Mouse (Mus musculus): ENCODE measurements around the gene Dlg5. TPM values are rescaled to one million over a fixed set of nuclear protein-coding genes. Genes with fewer than 3 reads are reported as not detected.
A peak's percentile ranks its signal among the peaks of the same experiment; 100 is the strongest.

Dlg5 gene
- polyA plus RNA-seq, 1 experiment from 2014 or later = 15.5 TPM

GRCm38 (mm10) chr14:24232641-24233633, 12.8 kb downstream of the Dlg5 start:
- no peak overlapping the region for H3K9ac ChIP-seq
- H3K4me3 ChIP-seq = no peak overlapping the region
- WGBS = 82% methylated on average over 11 of the region's 12 CpGs
- no peak overlapping the region for H3K4me2 ChIP-seq
- H3K27me3 ChIP-seq = no peaks in the 10 kb centered on the region
- 0 out of 2 replicates have a peak, but pooled peaks cover 4% of the 10 kb centered on the region for H3K36me3 ChIP-seq (ENCODE audit: poor library complexity, severe bottlenecking)
- no peak for ATAC-seq
- H3K9me3 ChIP-seq (replicated peaks) = no peaks in the 10 kb centered on the region
- H3K27ac ChIP-seq = no peak overlapping the region
- peaks cover 11% of the 10 kb centered on the region for H3K4me1 ChIP-seq

DNA sequence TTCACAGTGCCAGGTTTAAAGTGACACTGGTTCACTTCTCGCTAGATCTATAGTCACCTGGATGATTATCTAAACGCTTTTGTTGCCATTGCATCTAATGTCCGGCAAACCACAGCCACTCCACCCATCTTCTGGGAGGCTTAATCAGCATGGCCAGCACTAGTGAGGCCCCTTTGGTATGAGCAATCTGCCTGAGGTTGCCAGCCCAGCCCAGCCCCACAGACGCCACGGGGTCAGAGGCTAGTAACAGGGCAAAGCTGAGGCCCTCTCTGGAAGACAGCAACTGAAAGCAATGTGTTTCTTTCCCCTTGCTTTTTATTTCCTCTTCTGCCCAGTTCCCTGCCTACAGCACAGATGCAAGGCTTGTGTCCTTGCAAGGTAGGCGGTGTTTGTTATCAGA, 17.2 kb downstream of the Dlg5 start:
- Histone ChIP-seq H3K4me2 (no peak overlapping the region), H3K27me3 (no peaks in the 10 kb centered on the region), H3K4me3 (no peak overlapping the region), H3K9ac (no peak overlapping the region), H3K27ac (no peak overlapping the region), H3K4me1 (no peaks in the 10 kb centered on the region), H3K9me3 (replicated peaks) (no peaks in the 10 kb centered on the region), H3K36me3 (ENCODE audit: poor library complexity, severe bottlenecking) (no peaks in the 10 kb centered on the region)
- no peak for ATAC-seq
- 88% methylated on average over 6 of the region's 6 CpGs for WGBS

- Histone ChIP-seq H3K4me1 (0 out of 2 replicates have a peak, but pooled peaks cover 6% of the 10 kb centered on the region), H3K27ac (no peak overlapping the region), H3K4me2 (no peak overlapping the region), H3K36me3 (ENCODE audit: poor library complexity, severe bottlenecking) (no peaks in the 10 kb centered on the region), H3K4me3 (no peak overlapping the region), H3K9ac (no peak overlapping the region), H3K9me3 (replicated peaks) (no peaks in the 10 kb centered on the region), H3K27me3 (no peaks in the 10 kb centered on the region)
- WGBS = 87% methylated on average over 8 of the region's 8 CpGs
- ATAC-seq = no peak
Measured at GRCm38 (mm10) chr14:24227015-24227414, 18.7 kb downstream of the Dlg5 start.

GRCm38 (mm10) chr14:24226344-24226743, 19.4 kb downstream of the Dlg5 start:
- Histone ChIP-seq H3K9me3 (replicated peaks) (no peaks in the 10 kb centered on the region), H3K27me3 (no peaks in the 10 kb centered on the region), H3K4me3 (no peak overlapping the region), H3K9ac (no peak overlapping the region), H3K4me2 (no peak overlapping the region), H3K36me3 (ENCODE audit: poor library complexity, severe bottlenecking) (no peaks in the 10 kb centered on the region), H3K27ac (no peak overlapping the region), H3K4me1 (0 out of 2 replicates have a peak, but pooled peaks cover 6% of the 10 kb centered on the region)
- ATAC-seq = no peak
- WGBS = 90% methylated on average over 2 of the region's 2 CpGs

DNA sequence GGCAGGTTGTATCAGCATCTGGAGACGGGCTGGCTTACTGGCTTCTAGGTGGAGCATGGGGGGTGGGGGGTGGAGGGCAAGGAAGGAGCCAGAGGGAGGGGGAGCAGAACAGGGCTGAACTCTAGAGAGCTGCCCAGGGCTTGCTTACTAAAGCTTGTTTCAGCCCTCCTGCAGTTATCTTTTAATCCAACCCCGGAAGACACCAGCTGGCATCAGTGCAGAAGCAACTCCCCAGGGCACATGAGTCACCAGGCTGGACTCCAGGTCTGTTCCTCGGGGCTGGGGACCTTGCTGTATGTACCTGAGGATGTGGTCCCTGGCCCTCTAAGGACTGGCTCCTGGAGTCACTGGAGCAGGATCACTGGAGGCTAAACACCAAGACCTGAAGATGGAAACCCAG, 23.0 kb downstream of the Dlg5 start:
- Histone ChIP-seq H3K4me1 (peaks cover 13% of the 10 kb centered on the region), H3K36me3 (ENCODE audit: poor library complexity, severe bottlenecking) (no peaks in the 10 kb centered on the region), H3K9me3 (replicated peaks) (no peaks in the 10 kb centered on the region), H3K4me3 (no peak overlapping the region), H3K4me2 (no peak overlapping the region), H3K27me3 (no peaks in the 10 kb centered on the region), H3K27ac (no peak overlapping the region), H3K9ac (no peak overlapping the region)
- no peak for ATAC-seq
- WGBS = 22% methylated on average over 3 of the region's 3 CpGs

DNA sequence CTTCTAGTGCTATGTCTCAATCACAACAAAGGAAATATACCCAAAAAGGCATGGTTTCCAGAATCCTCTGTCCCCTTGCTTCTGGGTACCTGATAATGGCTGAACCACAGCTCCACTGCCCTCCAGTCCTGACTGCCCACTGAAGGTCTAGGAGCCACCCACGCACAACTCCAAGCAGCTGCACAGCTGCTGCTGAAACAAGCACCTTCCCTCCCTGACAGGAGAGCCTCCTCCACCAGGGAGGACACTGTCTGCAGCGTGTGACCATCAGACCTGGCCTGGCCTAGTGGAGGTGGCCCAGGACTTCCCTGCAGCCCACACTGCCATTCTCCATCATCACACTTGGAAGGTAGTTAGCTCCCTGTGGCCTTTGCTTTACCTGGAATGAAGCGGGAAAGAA, 23.4 kb downstream of the Dlg5 start:
- no peak overlapping the region for H3K4me2 ChIP-seq
- no peak overlapping the region for H3K9ac ChIP-seq
- no peak overlapping the region for H3K27ac ChIP-seq
- H3K9me3 ChIP-seq (replicated peaks) = no peaks in the 10 kb centered on the region
- no peaks in the 10 kb centered on the region for H3K36me3 ChIP-seq (ENCODE audit: poor library complexity, severe bottlenecking)
- no peak for ATAC-seq
- H3K4me1 ChIP-seq = peaks cover 17% of the 10 kb centered on the region
- H3K4me3 ChIP-seq = no peak overlapping the region
- WGBS = 82% methylated on average over 3 of the region's 3 CpGs
- no peaks in the 10 kb centered on the region for H3K27me3 ChIP-seq

DNA sequence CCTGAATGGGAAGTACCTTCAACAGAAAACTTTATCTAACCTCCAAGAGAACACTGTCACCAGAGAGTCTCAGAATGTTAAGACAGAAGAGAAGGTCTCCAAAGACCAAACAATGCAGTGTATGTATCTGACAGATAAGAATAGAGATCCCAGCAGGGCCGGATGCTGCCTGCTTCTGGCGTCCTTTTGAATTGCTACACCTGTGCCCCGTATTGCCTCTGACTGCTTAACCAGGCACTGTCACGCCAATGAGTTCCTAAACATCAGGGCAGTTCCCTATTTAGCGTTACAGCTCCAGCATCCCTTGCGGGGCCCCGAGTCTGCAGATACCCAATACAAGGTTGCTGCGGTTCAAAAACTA, 28.4 kb downstream of the Dlg5 start:
- Histone ChIP-seq H3K27ac (peak overlapping the region; percentile 4; the same call in 1 of the 2 replicates), H3K27me3 (no peaks in the 10 kb centered on the region), H3K4me2 (no peak overlapping the region), H3K9me3 (replicated peaks) (no peaks in the 10 kb centered on the region), H3K4me3 (no peak overlapping the region), H3K36me3 (ENCODE audit: poor library complexity, severe bottlenecking) (no peaks in the 10 kb centered on the region), H3K4me1 (peaks cover 56% of the 10 kb centered on the region), H3K9ac (no peak overlapping the region)
- no peak for ATAC-seq
- WGBS = 68% methylated on average over 8 of the region's 8 CpGs

DNA sequence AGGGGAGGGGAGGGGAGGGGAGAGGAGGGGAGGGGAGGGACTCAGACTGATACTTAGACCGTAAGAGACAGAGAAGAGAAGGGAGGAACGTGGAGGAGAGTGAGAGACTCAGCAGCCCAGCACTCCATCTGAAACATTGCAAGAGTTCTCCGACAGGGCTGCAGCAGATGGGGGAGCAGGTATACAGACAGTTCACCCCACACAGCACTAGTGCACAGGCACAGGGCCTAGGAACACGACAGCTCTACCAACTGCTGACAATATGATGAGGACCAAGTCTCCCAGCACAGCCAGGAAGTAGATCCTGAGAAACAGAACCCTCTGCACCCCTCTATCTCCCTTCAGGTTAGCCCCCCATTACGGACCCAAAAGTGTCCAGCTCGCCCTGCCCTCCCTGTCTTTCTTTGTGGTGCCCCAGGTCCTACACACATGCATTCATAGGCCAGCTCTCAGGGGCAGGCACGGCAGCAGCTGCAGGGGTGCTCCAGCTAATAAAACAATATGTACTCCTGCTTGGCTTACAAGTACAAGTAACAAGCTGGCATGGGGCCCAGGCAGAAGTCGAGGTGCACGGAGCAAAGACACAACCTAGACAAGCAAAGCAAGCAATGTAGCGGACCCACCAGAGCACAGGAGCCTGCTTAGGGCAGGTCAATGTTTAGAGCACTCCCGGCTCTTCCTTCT, 28.9 kb downstream of the Dlg5 start:
- H3K36me3 ChIP-seq (ENCODE audit: poor library complexity, severe bottlenecking) = no peaks in the 10 kb centered on the region
- WGBS = 36% methylated on average over 11 of the region's 11 CpGs
- H3K4me3 ChIP-seq = no peak overlapping the region
- H3K9me3 ChIP-seq (replicated peaks) = no peaks in the 10 kb centered on the region
- peaks cover 61% of the 10 kb centered on the region for H3K4me1 ChIP-seq
- no peaks in the 10 kb centered on the region for H3K27me3 ChIP-seq
- H3K4me2 ChIP-seq = no peak overlapping the region
- no peak for ATAC-seq
- no peak overlapping the region for H3K9ac ChIP-seq
- H3K27ac ChIP-seq = peak overlapping the region; percentile 4; the same call in 1 of the 2 replicates

- 60% methylated on average over 4 of the region's 4 CpGs for WGBS
- Histone ChIP-seq H3K9ac (no peak overlapping the region), H3K27ac (no peak overlapping the region), H3K4me3 (no peak overlapping the region), H3K9me3 (replicated peaks) (no peaks in the 10 kb centered on the region), H3K36me3 (ENCODE audit: poor library complexity, severe bottlenecking) (no peaks in the 10 kb centered on the region), H3K4me1 (peaks cover 65% of the 10 kb centered on the region), H3K27me3 (no peaks in the 10 kb centered on the region), H3K4me2 (no peak overlapping the region)
- no peak for ATAC-seq
Measured at GRCm38 (mm10) chr14:24216064-24216463, 29.7 kb downstream of the Dlg5 start.

- H3K4me3 ChIP-seq = no peak overlapping the region
- H3K27ac ChIP-seq = peak overlapping the region; percentile 65
- H3K9ac ChIP-seq = no peak overlapping the region
- H3K4me1 ChIP-seq = peaks cover 65% of the 10 kb centered on the region
- H3K27me3 ChIP-seq = no peaks in the 10 kb centered on the region
- WGBS = 77% methylated on average over 9 of the region's 9 CpGs
- no peaks in the 10 kb centered on the region for H3K36me3 ChIP-seq (ENCODE audit: poor library complexity, severe bottlenecking)
- no peak for ATAC-seq
- H3K4me2 ChIP-seq = no peak overlapping the region
- no peaks in the 10 kb centered on the region for H3K9me3 ChIP-seq (replicated peaks)
Measured at GRCm38 (mm10) chr14:24214436-24214835, 31.3 kb downstream of the Dlg5 start.

- no peak for ATAC-seq
- Histone ChIP-seq H3K27ac (no peak overlapping the region; the same call in 1 of the 2 replicates), H3K27me3 (no peaks in the 10 kb centered on the region), H3K9ac (no peak overlapping the region), H3K4me2 (no peak overlapping the region), H3K4me1 (peaks cover 62% of the 10 kb centered on the region), H3K4me3 (no peak overlapping the region), H3K36me3 (ENCODE audit: poor library complexity, severe bottlenecking) (no peaks in the 10 kb centered on the region), H3K9me3 (replicated peaks) (no peaks in the 10 kb centered on the region)
- 92% methylated on average over 2 of the region's 2 CpGs for WGBS
Measured at GRCm38 (mm10) chr14:24213336-24213735, 32.4 kb downstream of the Dlg5 start.

DNA sequence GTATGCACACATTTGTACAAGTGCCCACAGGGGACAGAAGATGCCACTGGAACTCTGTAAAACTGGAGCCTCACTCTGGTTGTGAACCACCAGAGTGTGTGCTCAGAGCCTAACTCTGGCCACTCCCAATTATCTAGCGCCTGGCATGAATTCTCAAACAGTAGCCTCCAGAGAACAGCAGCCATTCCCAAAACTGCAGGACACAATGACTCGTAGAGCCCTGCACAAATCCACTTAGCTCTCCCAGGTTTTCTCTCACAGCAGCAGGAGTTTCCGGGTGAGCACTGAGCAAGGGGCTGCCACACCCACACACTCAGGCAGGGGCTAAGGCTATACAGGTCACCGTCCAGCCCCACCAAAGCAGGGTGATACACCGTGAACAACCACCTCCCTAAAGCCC, 32.9 kb downstream of the Dlg5 start:
- H3K27me3 ChIP-seq = no peaks in the 10 kb centered on the region
- H3K9me3 ChIP-seq (replicated peaks) = no peaks in the 10 kb centered on the region
- no peak overlapping the region for H3K4me2 ChIP-seq
- no peak for ATAC-seq
- H3K27ac ChIP-seq = no peak overlapping the region
- WGBS = 40% methylated on average over 5 of the region's 5 CpGs
- H3K9ac ChIP-seq = no peak overlapping the region
- no peak overlapping the region for H3K4me3 ChIP-seq
- no peaks in the 10 kb centered on the region for H3K36me3 ChIP-seq (ENCODE audit: poor library complexity, severe bottlenecking)
- peaks cover 61% of the 10 kb centered on the region for H3K4me1 ChIP-seq

All from forebrain, embryonic 13.5 days (tissue).